ENCODE assay signal across 11 mouse cellular contexts in genomic region chr17:13481445-13482085, GRCm38 (mm10).
DNase-seq lines count a peak whose midpoint lies in the region; ATAC-seq and TF ChIP-seq lines count a peak whose summit lies in the region.
"Had no signal": no experiment of that assay in that cellular context is flagged by ENCODE, and none has a peak within 500 bp of the region (broad histone marks: within the 10 kb centered on the region; RNA-seq: fewer than 3 reads in every experiment).

No protein-coding gene starts in this region.

- H3K4me2 ChIP-seq in liver, embryonic 14.5 days (ENCODE audit: low read depth), result no peak overlapping the region
- H3K4me2 ChIP-seq: embryonic facial prominence, embryonic 15.5 days; intestine, embryonic 15.5 days; limb, embryonic 15.5 days had no signal

- no peaks in the 10 kb centered on the region for H3K27me3 ChIP-seq in liver, embryonic 14.5 days (ENCODE audit: control insufficient read depth, insufficient read depth, low read length)
- H3K27me3 ChIP-seq: embryonic facial prominence, embryonic 15.5 days; intestine, embryonic 15.5 days; limb, embryonic 15.5 days had no signal

- H3K4me3 ChIP-seq in liver, embryonic 14.5 days (ENCODE audit: insufficient read depth in 1 of 2, low read depth in 2 of 2, low read length in 2 of 2), result no peak overlapping the region
- no peak overlapping the region for H3K4me3 ChIP-seq in gastrocnemius, adult 2 months
- H3K4me3 ChIP-seq: embryonic facial prominence, embryonic 15.5 days; intestine, embryonic 15.5 days; limb, embryonic 15.5 days had no signal

- H3K27ac ChIP-seq in liver, embryonic 14.5 days, result no peak overlapping the region
- H3K27ac ChIP-seq in gastrocnemius, adult 2 months, result no peak overlapping the region
- H3K27ac ChIP-seq: embryonic facial prominence, embryonic 15.5 days; intestine, embryonic 15.5 days; limb, embryonic 15.5 days had no signal

- no peaks in the 10 kb centered on the region for H3K9me3 ChIP-seq in liver, embryonic 14.5 days (ENCODE audit: control insufficient read depth, low read length)
- H3K9me3 ChIP-seq: embryonic facial prominence, embryonic 15.5 days; intestine, embryonic 15.5 days; limb, embryonic 15.5 days had no signal

- WGBS in liver, embryonic 14.5 days (ENCODE audit: insufficient replicate concordance), result 44% methylated on average over 7 of the region's 7 CpGs

- no peaks in the 10 kb centered on the region for H3K36me3 ChIP-seq in liver, embryonic 14.5 days (replicated peaks; ENCODE audit: control insufficient read depth, insufficient read depth, low read depth)
- H3K36me3 ChIP-seq: embryonic facial prominence, embryonic 15.5 days; intestine, embryonic 15.5 days; limb, embryonic 15.5 days had no signal

- no peaks in the 10 kb centered on the region; a peak in 1 of 4 replicates for H3K4me1 ChIP-seq in liver, embryonic 14.5 days (replicated peaks; ENCODE audit: control insufficient read depth in 2 of 2, insufficient read depth in 2 of 2, low read length in 1 of 2)

- TF ChIP-seq CTCF in liver, embryonic 14.5 days (IDR thresholded peaks at IDR 0.05; ENCODE audit: low read depth), result no peak
- no peak for TF ChIP-seq CTCF in gastrocnemius, adult 2 months (IDR thresholded peaks at IDR 0.05)

- peak; percentile 58 for TF ChIP-seq EP300 in liver, embryonic 14.5 days (IDR thresholded peaks at IDR 0.05; ENCODE audit: low read depth)

- ATAC-seq in common myeloid progenitor, adult 5-6 weeks (replicated peaks; ENCODE audit: low read depth, poor library complexity, severe bottlenecking), result peak; percentile 83
- peak; percentile 83 for ATAC-seq in liver, embryonic 14.5 days (ENCODE audit: insufficient read depth)
- ATAC-seq: intestine, embryonic 15.5 days had no signal

- peak; percentile 38 to 51 for DNase-seq in layer of hippocampus, postnatal 10 days (ENCODE audit: low spot score in 2 of 2)
- no peak for DNase-seq in layer of hippocampus, adult 11-12 months (ENCODE audit: low spot score)
- peak; percentile 96 for DNase-seq in MEL-GATA-1-ER (ENCODE audit: extremely low read depth, low read depth)
- peak; percentile 6 to 55 (median 46) for DNase-seq in liver, embryonic 14.5 days (ENCODE audit: low read depth in 3 of 3, low spot score in 3 of 3)
- no peak for DNase-seq in gastrocnemius, postnatal 4 days (ENCODE audit: low spot score in 2 of 2)
- no peak for DNase-seq in gastrocnemius, adult 2 months
- DNase-seq: cerebellum, postnatal 10 days had no signal

- no peak overlapping the region for H3K9ac ChIP-seq in liver, embryonic 14.5 days (replicated peaks)
- H3K9ac ChIP-seq: embryonic facial prominence, embryonic 15.5 days; intestine, embryonic 15.5 days; limb, embryonic 15.5 days had no signal

- intact Hi-C loops in gastrocnemius, adult 2 months (cut with DNase I), result no loop called here

Comparison
In these comparisons a context has a peak if more than half of its experiments do, and no peak if none do; other contexts are left out.
1. DNase-seq: peak in layer of hippocampus, postnatal 10 days (2 of 2), MEL-GATA-1-ER (single experiment) and liver, embryonic 14.5 days (3 of 3); none in layer of hippocampus, adult 11-12 months (single experiment), gastrocnemius, postnatal 4 days (0 of 2) and gastrocnemius, adult 2 months (single experiment).